Mouse (Mus musculus) layer of hippocampus, adult 6 months (tissue): ENCODE data around the gene Sowahc. TPM values are rescaled to one million over a fixed set of nuclear protein-coding genes. Genes with fewer than 3 reads are reported as not detected.

ENCODE experiments used
- long read RNA-seq, 2 experiments: library from polyadenylated mRNA; unstranded; transcript quantifications; one replicate each; pipeline ENCODE4 v2.0.0; 2019 to 2020
- polyA plus RNA-seq: library from polyadenylated mRNA; unstranded; fragments of <200 nt; fragmentation: Nextera tagmentation; gene quantifications from 2 replicates; pipeline ENCODE4 v1.2.3, GENCODE M21; 2021

Gene Sowahc
- 3.8 and 7.6 TPM in 2 replicates for polyA plus RNA-seq
- long read RNA-seq, experiment 1, full-length matches to known transcripts: 4 of 4 reads
- long read RNA-seq, experiment 1, partial matches to known transcripts: 0 of 4 reads
- long read RNA-seq, experiment 1, other reads (novel, unspliced or antisense): 0 of 4 reads
- long read RNA-seq, experiment 2, full-length matches to known transcripts: 18 of 18 reads
- long read RNA-seq, experiment 2, partial matches to known transcripts: 0 of 18 reads
- long read RNA-seq, experiment 2, other reads (novel, unspliced or antisense): 0 of 18 reads

GRCm38 (mm10) chr10:59221473-59222270, at the start of gene Sowahc, which contains the start of gene Sept10:
Gene Sowahc (plus strand): TSS chr10:59221953.
Gene Sept10 (minus strand): TSS chr10:59221847.

Other genes starting within 250 kb of the Sowahc start
- gene Sept10, start 106 bp upstream of the Sowahc start, polyA plus RNA-seq: 9.6 and 17.4 TPM in 2 replicates
- 35.6 and 37.9 TPM in 2 replicates for gene P4ha1, start 101.3 kb downstream of the Sowahc start, polyA plus RNA-seq
- gene Gm10273, start 173.7 kb downstream of the Sowahc start, polyA plus RNA-seq: 3.8 and 8.6 TPM in 2 replicates
- not detected in 2 replicates for gene Pla2g12b, start 181.7 kb downstream of the Sowahc start, polyA plus RNA-seq
- gene Oit3, start 219.8 kb downstream of the Sowahc start, polyA plus RNA-seq: 0.05 and 0.06 TPM in 2 replicates